21 mouse cellular contexts compared by ENCODE assay signal in the genomic region with DNA sequence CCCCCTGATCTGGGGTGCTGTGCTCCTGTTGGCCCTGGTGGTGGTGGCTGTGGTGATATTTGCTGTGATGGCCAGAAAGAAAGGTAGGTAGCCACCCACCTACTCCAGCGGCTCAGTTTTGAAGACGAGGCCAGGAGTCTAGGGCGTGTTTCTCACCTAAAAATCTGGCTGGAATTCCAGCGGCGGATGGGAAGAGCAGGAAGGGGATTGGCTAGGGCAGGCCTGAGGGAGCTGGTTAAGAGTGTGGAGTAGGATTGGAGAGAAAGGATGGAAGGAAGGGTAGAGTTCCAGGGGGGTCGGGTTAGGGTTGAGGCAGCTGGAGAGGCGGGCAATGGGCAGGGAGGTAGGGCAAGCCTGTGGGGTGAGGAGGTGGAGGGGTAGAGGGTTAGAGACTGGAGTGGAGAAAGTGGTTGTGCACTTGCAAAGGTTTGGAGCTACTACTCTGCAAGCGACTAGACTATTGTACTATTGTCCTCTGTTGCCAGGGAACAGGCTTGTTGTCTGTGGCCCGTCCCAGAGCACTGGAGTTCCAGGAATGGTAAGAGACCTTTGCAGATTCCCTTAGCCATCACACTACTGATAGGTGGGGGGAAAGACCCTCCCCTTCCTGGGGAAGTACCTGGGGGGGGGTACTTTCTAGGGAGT. TPM values are rescaled to one million over a fixed set of nuclear protein-coding genes. Genes with fewer than 3 reads are reported as not detected.
"Had no signal": no experiment of that assay in that cellular context is flagged by ENCODE, and none has a peak within 500 bp of the region (broad histone marks: within the 10 kb centered on the region; RNA-seq: fewer than 3 reads in every experiment).

No protein-coding gene starts in this region.

- DNase-seq: kidney, adult 9 months; kidney, postnatal 14 days; kidney, postnatal 4 days; left cerebral cortex, postnatal 4 days; liver, postnatal 0 days; lung, embryonic 14.5 days; midbrain, embryonic 14.5 days; thymus, adult 18-20 months; thymus, postnatal 36 days had no signal

- H3K9ac ChIP-seq: limb, embryonic 12.5 days; limb, embryonic 15.5 days; liver, embryonic 14.5 days; liver, postnatal 0 days; lung, embryonic 14.5 days; neural tube, embryonic 12.5 days; neural tube, embryonic 15.5 days had no signal

- H3K4me2 ChIP-seq: limb, embryonic 12.5 days; limb, embryonic 15.5 days; liver, embryonic 11.5 days; lung, embryonic 14.5 days; midbrain, embryonic 11.5 days; neural tube, embryonic 12.5 days; neural tube, embryonic 15.5 days had no signal

- H3K4me3 ChIP-seq: limb, embryonic 12.5 days; limb, embryonic 15.5 days; neural tube, embryonic 12.5 days; neural tube, embryonic 15.5 days had no signal

- H3K27me3 ChIP-seq: limb, embryonic 12.5 days; limb, embryonic 15.5 days; megakaryocyte, embryonic 14.5 days; neural tube, embryonic 12.5 days; neural tube, embryonic 15.5 days had no signal

- H3K36me3 ChIP-seq: limb, embryonic 12.5 days; limb, embryonic 15.5 days; neural tube, embryonic 12.5 days; neural tube, embryonic 15.5 days had no signal

- H3K27ac ChIP-seq: limb, embryonic 12.5 days; limb, embryonic 15.5 days; liver, embryonic 14.5 days; macrophage; neural tube, embryonic 12.5 days; neural tube, embryonic 15.5 days had no signal

- H3K4me1 ChIP-seq: limb, embryonic 12.5 days; limb, embryonic 15.5 days; neural tube, embryonic 12.5 days had no signal

- ATAC-seq: liver, postnatal 0 days; lung, postnatal 0 days had no signal

- H3K9me3 ChIP-seq: limb, embryonic 12.5 days; limb, embryonic 15.5 days; megakaryocyte, embryonic 14.5 days; neural tube, embryonic 12.5 days; neural tube, embryonic 15.5 days had no signal

RNA-seq across cellular contexts. Expression of gene Treml1, which starts 5.9 kb away (rescaled TPM):
- total RNA-seq: left cerebral cortex, postnatal 4 days had no signal
- polyA plus RNA-seq: small intestine, adult 2 months had no signal

RNA-seq across cellular contexts. Expression of gene Trem2, which starts 19.4 kb away (rescaled TPM):
- polyA plus RNA-seq: small intestine, adult 2 months had no signal

RNA-seq across cellular contexts. Expression of gene B430306N03Rik, which starts 49.7 kb away (rescaled TPM):
- total RNA-seq: layer of hippocampus, postnatal 14 days had no signal
- polyA plus RNA-seq: neural tube, embryonic 12.5 days had no signal
